Mouse (Mus musculus) myocyte (in vitro differentiated cells): ENCODE measurements around the gene Strip1.

Experiments used
- CEBPB ChIP-seq: IDR thresholded peaks from 2 replicates; pipeline ENCODE4 v1.6.1; 2011; ENCODE audit warnings: mild to moderate bottlenecking, moderate library complexity; ENCODE audit not compliant: poor library complexity, insufficient read depth, severe bottlenecking
- E2F4 ChIP-seq: IDR thresholded peaks from one replicate; pipeline ENCODE4 v1.6.1; 2011; ENCODE audit warnings: mild to moderate bottlenecking, control low read depth, moderate library complexity; ENCODE audit not compliant: insufficient read depth
- MAX ChIP-seq: IDR thresholded peaks from one replicate; pipeline ENCODE4 v1.6.1; 2011; ENCODE audit warnings: low read depth, mild to moderate bottlenecking, control low read depth
- MYOD1 ChIP-seq, 3 experiments: IDR thresholded peaks; one replicate each; pipeline ENCODE4 v1.6.1; 2011; ENCODE audit warnings: control low read depth in 2 of 3, low read depth in 2 of 3, mild to moderate bottlenecking in 2 of 3, moderate library complexity in 1 of 3; ENCODE audit not compliant: insufficient read length in 2 of 3, control insufficient read depth in 1 of 3
- MYOG ChIP-seq, 3 experiments: IDR thresholded peaks; one replicate each; pipeline ENCODE4 v1.6.1; 2011; ENCODE audit warnings: control low read depth in 2 of 3, low read depth in 2 of 3, mild to moderate bottlenecking in 2 of 3; ENCODE audit not compliant: insufficient read length in 2 of 3, control insufficient read depth in 1 of 3, insufficient read depth in 1 of 3
- POLR2A ChIP-seq: IDR thresholded peaks from one replicate; pipeline ENCODE4 v1.6.1; 2011; ENCODE audit warnings: low read depth, mild to moderate bottlenecking, control low read depth, moderate library complexity; ENCODE audit not compliant: insufficient read length
- REST ChIP-seq: IDR thresholded peaks from one replicate; pipeline ENCODE4 v1.6.1; 2011; ENCODE audit warnings: mild to moderate bottlenecking, control low read depth, moderate library complexity; ENCODE audit not compliant: insufficient read depth, insufficient read length
- TCF12 ChIP-seq: IDR thresholded peaks from one replicate; pipeline ENCODE4 v1.6.1; 2011; ENCODE audit warnings: mild to moderate bottlenecking, control low read depth; ENCODE audit not compliant: poor library complexity, insufficient read depth, severe bottlenecking
- TCF3 ChIP-seq: IDR thresholded peaks from one replicate; pipeline ENCODE4 v1.6.1; 2011; ENCODE audit warnings: low read depth, control low read depth; ENCODE audit not compliant: insufficient read length
- USF1 ChIP-seq: IDR thresholded peaks from one replicate; pipeline ENCODE4 v1.6.1; 2011; ENCODE audit warnings: low read depth, mild to moderate bottlenecking, control low read depth, moderate library complexity

GRCm38 (mm10) chr3:107680790-107681576 lies 49.5 kb upstream of the Strip1 start:
- TF ChIP-seq POLR2A (no peak), MYOG (IDR thresholded peaks at IDR 0.05; ENCODE audit: control insufficient read depth in 1 of 3, insufficient read depth in 1 of 3, insufficient read length in 2 of 3, low read depth in 2 of 3) (peak; percentile 12 to 69 (median 19)), MAX (no peak), USF1 (no peak), MYOD1 (IDR thresholded peaks at IDR 0.05; ENCODE audit: control insufficient read depth in 1 of 3, insufficient read length in 2 of 3, low read depth in 2 of 3) (peak in 2 of 3 experiments; percentile 69 to 85), E2F4 (no peak), REST (peak; percentile 14), CEBPB (no peak), TCF12 (peak; percentile 14), TCF3 (no peak)
